Mouse (Mus musculus) adrenal gland (tissue): ENCODE results near the gene Slc5a5.
"Not testable (repeated sequence)": the region's sequence is repeated elsewhere in the genome, so short reads cannot be mapped to it uniquely, and the experiment has no call there.

Source experiments
- intact Hi-C: fragments of 180-260 bp; cut with DNase I; formaldehyde crosslinking; loops from one replicate; pipeline ENCODE4 v1.15.1; 2025

Gene Slc5a5

DNA sequence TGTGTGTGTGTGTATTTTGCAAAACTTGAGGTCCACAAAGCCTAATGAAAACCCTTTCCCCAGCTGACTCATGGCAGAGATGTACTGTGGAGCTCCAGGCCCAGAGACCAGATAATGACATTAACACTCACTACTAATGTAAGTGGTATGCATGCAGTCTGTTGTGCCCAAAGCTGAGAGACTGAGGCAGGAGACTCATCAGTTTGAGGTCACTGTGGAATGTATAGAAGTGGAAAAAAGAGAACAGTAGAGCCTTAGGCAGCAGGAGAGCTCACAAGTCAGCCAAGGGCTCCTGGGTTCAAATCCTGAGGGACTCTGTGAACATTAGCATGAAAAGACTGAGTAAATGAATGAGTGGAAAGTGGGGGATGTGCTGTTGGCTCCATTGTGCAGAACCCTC, 11.0 kb upstream of the Slc5a5 start:
- intact Hi-C loops, result loop anchor here (10.0 kb wide), 1 partner anchor 301 kb away; no protein-coding TSS in a partner anchor

DNA sequence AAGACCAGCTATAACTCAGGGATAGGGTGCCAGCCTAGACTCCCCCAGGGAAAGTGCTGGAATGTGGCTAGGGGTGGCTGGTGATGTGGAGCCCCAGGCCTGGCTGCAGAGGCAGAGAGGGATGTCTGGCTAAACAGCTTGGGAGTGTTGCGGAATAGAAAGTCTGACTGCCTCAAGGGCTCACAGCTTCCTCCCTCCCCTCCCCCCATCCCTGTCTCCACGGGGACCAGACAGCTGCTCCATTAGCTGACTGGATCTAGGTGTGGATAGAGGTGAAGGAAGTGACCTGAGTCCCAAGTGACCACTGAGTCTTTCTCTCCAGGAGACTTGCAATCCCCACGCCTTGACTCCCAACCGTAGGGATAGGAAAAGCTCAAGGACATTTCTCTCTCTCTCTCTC, 10.6 kb upstream of the Slc5a5 start:
- intact Hi-C loops, result loop anchor here (10.0 kb wide), 1 partner anchor 302 kb away; no protein-coding TSS in a partner anchor

- intact Hi-C loops, result loop anchor here (10.0 kb wide), 1 partner anchor 303 kb away; no protein-coding TSS in a partner anchor
Observed at GRCm38 (mm10) chr8:70902211-70902610, 9.7 kb upstream of the Slc5a5 start.

- intact Hi-C loops, result loop anchor here (10.0 kb wide), 1 partner anchor 304 kb away; no protein-coding TSS in a partner anchor
Observed at GRCm38 (mm10) chr8:70900872-70901387, 8.4 kb upstream of the Slc5a5 start.

- intact Hi-C loops, result no loop called here
Observed at GRCm38 (mm10) chr8:70899226-70899625, 6.7 kb upstream of the Slc5a5 start.

- intact Hi-C loops, result no loop called here
Observed at GRCm38 (mm10) chr8:70898661-70899198, 6.2 kb upstream of the Slc5a5 start.

- intact Hi-C loops, result no loop called here
Observed at GRCm38 (mm10) chr8:70897681-70898413, 5.3 kb upstream of the Slc5a5 start.

DNA sequence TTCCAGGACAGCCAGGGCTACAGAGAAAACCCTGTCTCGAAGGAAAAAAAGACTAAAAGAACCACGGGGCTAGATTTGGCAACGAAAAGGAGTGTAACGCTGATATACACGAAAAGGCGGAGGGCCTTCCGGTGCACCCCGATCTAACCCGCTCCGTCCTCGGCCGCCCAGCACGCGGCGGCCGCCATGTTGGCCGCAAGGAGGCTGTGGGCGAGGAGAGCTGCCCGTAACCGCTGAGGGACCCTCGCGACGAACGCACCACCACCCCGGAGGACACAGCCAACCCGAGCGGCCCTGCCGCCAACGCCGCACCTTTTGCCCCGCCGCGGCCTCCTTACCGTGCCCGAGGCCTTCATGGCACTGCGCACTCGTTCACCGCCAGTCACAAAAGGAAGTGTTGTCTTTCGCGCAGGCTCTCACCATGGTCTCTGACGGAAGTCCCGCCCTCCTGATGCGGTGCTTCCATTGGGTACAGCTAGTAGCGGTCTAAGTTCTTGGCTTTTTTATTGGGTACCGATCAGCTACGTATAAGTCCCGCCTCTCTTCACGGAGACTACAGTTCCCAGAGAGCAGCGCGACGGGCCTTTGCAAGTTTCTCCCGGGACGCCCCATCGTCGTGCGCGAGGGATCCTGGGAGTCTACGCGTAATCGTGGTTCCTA, 4.6 kb upstream of the Slc5a5 start, which contains the start of gene Rpl18a:
Gene Rpl18a (minus strand): TSS at position 392 of the 660 bp plus-strand sequence.
- intact Hi-C loops, result no loop called here

GRCm38 (mm10) chr8:70896316-70897020, 3.9 kb upstream of the Slc5a5 start:
- intact Hi-C loops, result no loop called here

GRCm38 (mm10) chr8:70895571-70896259, 3.2 kb upstream of the Slc5a5 start:
- intact Hi-C loops, result not testable (repeated sequence)

- intact Hi-C loops, result no loop called here
Observed at GRCm38 (mm10) chr8:70894771-70895545, 2.4 kb upstream of the Slc5a5 start.

GRCm38 (mm10) chr8:70894385-70894720, 1.8 kb upstream of the Slc5a5 start:
- intact Hi-C loops, result no loop called here

DNA sequence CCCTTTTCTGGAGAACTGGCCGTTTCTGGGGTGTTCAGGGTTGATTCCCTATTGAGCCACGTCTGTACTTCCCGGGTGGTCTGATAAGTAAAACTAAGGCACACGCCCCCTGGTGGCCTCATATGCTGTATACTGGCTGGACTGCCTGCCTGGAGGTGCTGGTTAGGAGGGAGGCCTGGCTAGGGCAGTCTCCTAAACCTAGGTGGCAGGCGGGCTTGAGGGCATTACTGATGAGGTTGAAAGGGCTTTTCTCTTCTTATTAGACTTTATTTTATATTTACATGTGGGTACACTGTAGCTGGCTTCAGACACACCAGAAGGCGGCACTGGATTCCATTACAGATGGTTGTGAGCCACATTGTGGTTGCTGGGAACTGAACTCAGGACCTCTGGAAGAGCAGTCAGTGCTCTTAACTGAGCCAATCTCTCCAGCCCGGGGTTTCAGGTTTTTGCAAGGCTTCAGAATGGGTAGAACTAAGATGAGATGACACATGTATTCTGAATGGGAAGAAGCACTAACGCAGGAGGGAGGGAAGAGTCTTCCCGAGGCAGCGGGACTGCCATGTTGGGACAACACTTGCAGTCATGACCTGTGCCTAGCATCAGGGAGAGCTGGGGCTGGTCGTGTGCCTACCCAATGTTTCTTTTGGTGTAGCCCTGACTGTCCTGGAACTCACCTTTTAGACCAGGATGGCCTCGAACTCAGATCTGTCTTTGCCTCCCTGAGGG, 1.3 kb upstream of the Slc5a5 start:
- intact Hi-C loops, result loop anchor here (2.0 kb wide), 1 partner anchor 19 kb away; no protein-coding TSS in a partner anchor

- intact Hi-C loops, result loop anchor here (2.0 kb wide), 1 partner anchor 18 kb away; no protein-coding TSS in a partner anchor
Observed at GRCm38 (mm10) chr8:70892896-70893655, 519 bp upstream of the Slc5a5 start.

GRCm38 (mm10) chr8:70891356-70891755, 1.2 kb downstream of the Slc5a5 start:
- intact Hi-C loops, result no loop called here

GRCm38 (mm10) chr8:70890656-70891055, 1.9 kb downstream of the Slc5a5 start:
- intact Hi-C loops, result no loop called here

DNA sequence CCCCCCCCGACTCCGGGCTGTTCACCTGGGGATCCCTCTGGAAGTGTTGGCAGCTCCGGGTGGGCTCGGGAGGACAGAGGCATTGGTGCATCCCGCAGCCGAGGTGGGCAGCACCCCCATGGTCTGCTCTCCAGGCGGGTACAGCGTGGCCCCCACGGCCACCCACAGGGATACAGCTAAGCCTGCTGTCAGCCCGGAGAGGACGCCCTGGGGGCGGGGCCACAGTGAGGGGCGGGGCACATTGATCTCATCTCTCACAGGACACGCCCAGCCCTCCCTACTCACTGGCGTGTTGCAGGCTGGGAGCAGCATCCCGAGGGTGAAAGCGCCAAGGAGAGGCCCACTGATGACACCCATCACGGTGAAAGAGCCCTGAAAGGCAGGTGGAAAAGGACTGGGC, 4.9 kb downstream of the Slc5a5 start:
- intact Hi-C loops, result no loop called here

- intact Hi-C loops, result no loop called here
Observed at GRCm38 (mm10) chr8:70885612-70886011, 6.9 kb downstream of the Slc5a5 start.
